Mouse (Mus musculus): ENCODE results near the gene Tub. TPM values are rescaled to one million over a fixed set of nuclear protein-coding genes. Genes with fewer than 3 reads are reported as not detected.

The Tub gene
- polyA plus RNA-seq, 1 experiment from 2014 or later, result 57.8 TPM

- Histone ChIP-seq H3K36me3 (ENCODE audit: control insufficient read depth, insufficient read depth) (no peaks in the 10 kb centered on the region), H3K4me1 (replicated peaks; ENCODE audit: control insufficient read depth, insufficient read depth, low read length) (peaks cover 8% of the 10 kb centered on the region), H3K27ac (ENCODE audit: low read length) (no peak overlapping the region), H3K4me2 (ENCODE audit: low read length) (peak overlapping the region; percentile 65), H3K4me3 (replicated peaks; ENCODE audit: low read length) (peak overlapping the region; percentile 61), H3K9me3 (ENCODE audit: control insufficient read depth, low read length) (no peaks in the 10 kb centered on the region), H3K27me3 (replicated peaks; ENCODE audit: control insufficient read depth, insufficient read depth, low read length) (peaks cover 7% of the 10 kb centered on the region), H3K9ac (replicated peaks; ENCODE audit: low read depth, low read length) (peak overlapping the region; percentile 71)
- WGBS, result 13% methylated on average over 12 of the region's 12 CpGs
- ATAC-seq, result no peak; the same call in 1 of the 2 replicates
These were observed 132.4 kb downstream of the Tub start for GRCm38 (mm10) chr7:109082269-109083112.

- H3K27me3 ChIP-seq (replicated peaks; ENCODE audit: control insufficient read depth, insufficient read depth, low read length), result peaks cover 8% of the 10 kb centered on the region
- no peaks in the 10 kb centered on the region for H3K9me3 ChIP-seq (ENCODE audit: control insufficient read depth, low read length)
- 3% methylated on average over 50 of the region's 50 CpGs for WGBS
- no peak within 1 kb of the TSS for H3K27ac ChIP-seq (ENCODE audit: low read length)
- H3K9ac ChIP-seq (replicated peaks; ENCODE audit: low read depth, low read length), result peak within 1 kb of the TSS; percentile 71
- peak; percentile 97 for ATAC-seq
- peak within 1 kb of the TSS; percentile 65 for H3K4me2 ChIP-seq (ENCODE audit: low read length)
- peak within 1 kb of the TSS; percentile 61 for H3K4me3 ChIP-seq (replicated peaks; ENCODE audit: low read length)
- peaks cover 8% of the 10 kb centered on the region for H3K4me1 ChIP-seq (replicated peaks; ENCODE audit: control insufficient read depth, insufficient read depth, low read length)
- no peaks in the 10 kb centered on the region for H3K36me3 ChIP-seq (ENCODE audit: control insufficient read depth, insufficient read depth)
These were observed 133.1 kb downstream of the Tub start, which contains the start of gene Ric3 for GRCm38 (mm10) chr7:109083113-109083812. TSS of gene Ric3 (minus strand) at chr7:109083331.

GRCm38 (mm10) chr7:109083813-109084184 is 133.7 kb downstream of the Tub start:
- no peak overlapping the region for H3K9ac ChIP-seq (replicated peaks; ENCODE audit: low read depth, low read length)
- no peak for ATAC-seq
- H3K36me3 ChIP-seq (ENCODE audit: control insufficient read depth, insufficient read depth), result no peaks in the 10 kb centered on the region
- peak overlapping the region; percentile 65 for H3K4me2 ChIP-seq (ENCODE audit: low read length)
- H3K4me3 ChIP-seq (replicated peaks; ENCODE audit: low read length), result no peak overlapping the region; the same call in 1 of the 2 replicates
- peaks cover 8% of the 10 kb centered on the region for H3K4me1 ChIP-seq (replicated peaks; ENCODE audit: control insufficient read depth, insufficient read depth, low read length)
- 70% methylated on average over 4 of the region's 4 CpGs for WGBS
- peaks cover 8% of the 10 kb centered on the region for H3K27me3 ChIP-seq (replicated peaks; ENCODE audit: control insufficient read depth, insufficient read depth, low read length)
- no peaks in the 10 kb centered on the region for H3K9me3 ChIP-seq (ENCODE audit: control insufficient read depth, low read length)
- no peak overlapping the region for H3K27ac ChIP-seq (ENCODE audit: low read length)

Other genes starting within 250 kb of the Tub start
- gene Olfr512, start 237.0 kb upstream of the Tub start, polyA plus RNA-seq (2015; fragmentation: Nextera tagmentation; extraction: Ambion mirVana), result not detected in 2 replicates
- not detected in 2 replicates for gene Olfr513, start 199.4 kb upstream of the Tub start, polyA plus RNA-seq (2015; fragmentation: Nextera tagmentation; extraction: Ambion mirVana)
- gene Olfr514, start 124.3 kb upstream of the Tub start, polyA plus RNA-seq (2015; fragmentation: Nextera tagmentation; extraction: Ambion mirVana), result not detected in 2 replicates
- not detected in 2 replicates for gene Olfr516, start 99.8 kb upstream of the Tub start, polyA plus RNA-seq (2015; fragmentation: Nextera tagmentation; extraction: Ambion mirVana)
- not detected in 2 replicates for gene Olfr517, start 78.0 kb upstream of the Tub start, polyA plus RNA-seq (2015; fragmentation: Nextera tagmentation; extraction: Ambion mirVana)
- not detected in 2 replicates for gene Olfr518, start 65.3 kb upstream of the Tub start, polyA plus RNA-seq (2015; fragmentation: Nextera tagmentation; extraction: Ambion mirVana)
- not detected in 2 replicates for gene Olfr519, start 55.9 kb upstream of the Tub start, polyA plus RNA-seq (2015; fragmentation: Nextera tagmentation; extraction: Ambion mirVana)
- not detected in 2 replicates for gene Nlrp10, start 20.2 kb upstream of the Tub start, polyA plus RNA-seq (2015; fragmentation: Nextera tagmentation; extraction: Ambion mirVana)
- 80.5 and 85.1 TPM in 2 replicates for gene Eif3f, start 15.9 kb upstream of the Tub start, polyA plus RNA-seq (2015; fragmentation: Nextera tagmentation; extraction: Ambion mirVana)
- gene Ric3, start 133.0 kb downstream of the Tub start, polyA plus RNA-seq (2015; fragmentation: Nextera tagmentation; extraction: Ambion mirVana), result 31.9 and 34.6 TPM in 2 replicates
- gene Lmo1, start 224.9 kb downstream of the Tub start, polyA plus RNA-seq (2015; fragmentation: Nextera tagmentation; extraction: Ambion mirVana), result 64.2 and 82.2 TPM in 2 replicates

Data from forebrain, embryonic 16.5 days (tissue).